ENCODE assay signal across 23 mouse cellular contexts in the genomic region with DNA sequence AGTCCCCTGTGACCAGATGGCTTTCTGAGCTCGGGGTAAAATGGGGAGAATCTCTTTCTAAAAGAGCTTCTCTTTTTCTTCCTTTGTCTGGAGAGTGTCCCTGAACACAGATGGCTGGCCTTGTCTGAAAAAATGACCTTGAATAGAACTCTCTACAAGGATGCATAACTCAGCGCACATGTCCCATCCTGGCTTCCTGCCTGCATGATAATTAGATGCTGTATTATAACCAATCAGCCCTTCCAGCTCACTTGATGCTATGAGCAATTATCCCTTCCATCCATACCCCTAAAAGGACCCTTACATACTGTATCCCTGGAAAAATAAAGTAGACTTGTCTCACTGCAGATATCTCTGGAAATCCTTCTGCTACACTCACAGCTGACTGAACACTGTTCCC.
DNase-seq lines count a peak whose midpoint lies in the region; ATAC-seq lines count a peak whose summit lies in the region.
"Had no signal": no experiment of that assay in that cellular context is flagged by ENCODE, and none has a peak within 500 bp of the region (broad histone marks: within the 10 kb centered on the region; RNA-seq: fewer than 3 reads in every experiment).

No protein-coding gene starts in this region.

- H3K4me1 ChIP-seq in midbrain, embryonic 11.5 days (ENCODE audit: control insufficient read depth, insufficient read depth, low read length) = no peaks in the 10 kb centered on the region
- no peaks in the 10 kb centered on the region for H3K4me1 ChIP-seq in midbrain, embryonic 16.5 days (ENCODE audit: control insufficient read depth, insufficient read depth, low read length)
- H3K4me1 ChIP-seq in forebrain, embryonic 15.5 days = peaks cover 8% of the 10 kb centered on the region
- H3K4me1 ChIP-seq: embryonic facial prominence, embryonic 12.5 days; heart, embryonic 12.5 days; limb, embryonic 10.5 days; liver, embryonic 15.5 days; lung, embryonic 15.5 days had no signal

- H3K4me2 ChIP-seq in midbrain, embryonic 11.5 days = no peak overlapping the region
- H3K4me2 ChIP-seq in midbrain, embryonic 16.5 days (ENCODE audit: low read length) = no peak overlapping the region
- H3K4me2 ChIP-seq in forebrain, embryonic 15.5 days (replicated peaks) = no peak overlapping the region
- H3K4me2 ChIP-seq: embryonic facial prominence, embryonic 12.5 days; heart, embryonic 12.5 days; liver, embryonic 15.5 days; lung, embryonic 15.5 days had no signal

- no peaks in the 10 kb centered on the region for H3K36me3 ChIP-seq in midbrain, embryonic 11.5 days (ENCODE audit: control insufficient read depth, insufficient read depth, low read length)
- no peaks in the 10 kb centered on the region for H3K36me3 ChIP-seq in midbrain, embryonic 16.5 days (ENCODE audit: control insufficient read depth, insufficient read depth, low read length)
- H3K36me3 ChIP-seq in forebrain, embryonic 15.5 days = no peaks in the 10 kb centered on the region
- H3K36me3 ChIP-seq: embryonic facial prominence, embryonic 12.5 days; heart, embryonic 12.5 days; limb, embryonic 10.5 days; liver, embryonic 15.5 days; lung, embryonic 15.5 days had no signal

- 77% methylated on average over 2 of the region's 2 CpGs for WGBS in midbrain, embryonic 11.5 days
- WGBS in midbrain, embryonic 16.5 days = 47% methylated on average over 2 of the region's 2 CpGs
- WGBS in forebrain, embryonic 15.5 days = 32% methylated on average over 2 of the region's 2 CpGs

- ATAC-seq in midbrain, embryonic 11.5 days (ENCODE audit: low FRiP score) = no peak
- no peak for ATAC-seq in midbrain, embryonic 16.5 days
- ATAC-seq in forebrain, embryonic 15.5 days (replicated peaks) = peak; percentile 46
- ATAC-seq: intestine, postnatal 0 days; Patski had no signal

- no peaks in the 10 kb centered on the region for H3K9me3 ChIP-seq in midbrain, embryonic 11.5 days (ENCODE audit: control insufficient read depth, low read length)
- H3K9me3 ChIP-seq in midbrain, embryonic 16.5 days (replicated peaks; ENCODE audit: control insufficient read depth, low read length, poor library complexity, severe bottlenecking) = no peaks in the 10 kb centered on the region
- no peaks in the 10 kb centered on the region for H3K9me3 ChIP-seq in forebrain, embryonic 15.5 days
- H3K9me3 ChIP-seq: embryonic facial prominence, embryonic 12.5 days; limb, embryonic 10.5 days; liver, embryonic 15.5 days; lung, embryonic 15.5 days had no signal

- peak; percentile 17 for DNase-seq in adrenal gland, postnatal 14 days
- no peak for DNase-seq in adrenal gland, postnatal 4 days (ENCODE audit: low spot score in 2 of 2)
- peak; percentile 66 for DNase-seq in midbrain, embryonic 11.5 days (ENCODE audit: low spot score, missing footprints)
- DNase-seq in adrenal gland, postnatal 36 days = peak; percentile 9 to 41
- DNase-seq in frontal cortex, postnatal 36 days (ENCODE audit: low spot score in 2 of 2) = no peak
- DNase-seq: cerebellum, adult 9-11 months; heart, postnatal 10 days; kidney, postnatal 25 days; liver; lung, postnatal 4 days; right cerebral cortex, adult 18-20 months; right cerebral cortex, postnatal 4 days; thymus, postnatal 25 days had no signal

- H3K27me3 ChIP-seq in midbrain, embryonic 11.5 days (ENCODE audit: control insufficient read depth, insufficient read depth, low read length) = no peaks in the 10 kb centered on the region; the same call in 1 of the 2 replicates
- H3K27me3 ChIP-seq in midbrain, embryonic 16.5 days (ENCODE audit: control insufficient read depth, insufficient read depth, low read depth, low read length) = no peaks in the 10 kb centered on the region
- peaks cover 2% of the 10 kb centered on the region; the same call in 1 of the 2 replicates for H3K27me3 ChIP-seq in forebrain, embryonic 15.5 days
- H3K27me3 ChIP-seq: embryonic facial prominence, embryonic 12.5 days; heart, embryonic 12.5 days; liver, embryonic 15.5 days; lung, embryonic 15.5 days had no signal

- H3K4me3 ChIP-seq in midbrain, embryonic 11.5 days (ENCODE audit: low read depth, low read length) = no peak overlapping the region
- H3K4me3 ChIP-seq in midbrain, embryonic 16.5 days (ENCODE audit: low read depth, low read length) = no peak overlapping the region
- H3K4me3 ChIP-seq in forebrain, embryonic 15.5 days = no peak overlapping the region
- H3K4me3 ChIP-seq: embryonic facial prominence, embryonic 12.5 days; heart, embryonic 12.5 days; layer of hippocampus, adult 2 months; limb, embryonic 10.5 days; liver, embryonic 15.5 days; lung, embryonic 15.5 days had no signal

- no peak overlapping the region for H3K27ac ChIP-seq in midbrain, embryonic 11.5 days (ENCODE audit: low read depth, low read length)
- no peak overlapping the region for H3K27ac ChIP-seq in midbrain, embryonic 16.5 days (ENCODE audit: low read length)
- H3K27ac ChIP-seq in forebrain, embryonic 15.5 days (replicated peaks) = no peak overlapping the region
- H3K27ac ChIP-seq: embryonic facial prominence, embryonic 12.5 days; layer of hippocampus, adult 2 months; limb, embryonic 10.5 days; liver, embryonic 15.5 days; lung, embryonic 15.5 days had no signal

- H3K9ac ChIP-seq in midbrain, embryonic 11.5 days (ENCODE audit: low read length) = no peak overlapping the region
- H3K9ac ChIP-seq in midbrain, embryonic 16.5 days (ENCODE audit: low read depth, low read length) = no peak overlapping the region
- no peak overlapping the region for H3K9ac ChIP-seq in forebrain, embryonic 15.5 days (replicated peaks)
- H3K9ac ChIP-seq: embryonic facial prominence, embryonic 12.5 days; heart, embryonic 12.5 days; liver, embryonic 15.5 days; lung, embryonic 15.5 days had no signal

Comparison
In these comparisons a context has a peak if more than half of its experiments do, and no peak if none do; other contexts are left out.
1. DNase-seq: peak in adrenal gland, postnatal 14 days (single experiment), midbrain, embryonic 11.5 days (single experiment) and adrenal gland, postnatal 36 days (2 of 2); none in adrenal gland, postnatal 4 days (0 of 2) and frontal cortex, postnatal 36 days (0 of 2).